Mouse (Mus musculus) liver, adult 2 months (tissue): ENCODE results near the gene Ptpn23. TPM values are rescaled to one million over a fixed set of nuclear protein-coding genes. Genes with fewer than 3 reads are reported as not detected.

ENCODE experiments used
- DNase-seq: peaks from one replicate; pipeline ENCODE4 v3.0.0-alpha.2; 2011; ENCODE audit warnings: low read depth, low spot score; ENCODE audit errors: extremely low read depth
- H3K27ac ChIP-seq: fragments of 200-500 bp; replicated peaks from 2 replicates; pipeline ENCODE4 v1.5.1; 2012; ENCODE audit warnings: low read depth, mild to moderate bottlenecking, control low read depth, inconsistent platforms, low read length; ENCODE audit not compliant: insufficient read depth
- H3K27me3 ChIP-seq: fragments of 200-500 bp; 2 replicates; pipeline ENCODE4 v1.6.1; 2012; ENCODE audit warnings: mild to moderate bottlenecking, moderate library complexity, low read length, inconsistent platforms; ENCODE audit not compliant: control insufficient read depth, insufficient read depth
- H3K36me3 ChIP-seq: fragments of 200-500 bp; 2 replicates; pipeline ENCODE4 v1.6.1; 2012; ENCODE audit warnings: low read length, inconsistent platforms; ENCODE audit not compliant: control insufficient read depth, insufficient read depth
- H3K4me1 ChIP-seq: fragments of 200-500 bp; 2 replicates; pipeline ENCODE4 v1.6.1; 2011; ENCODE audit warnings: low read length; ENCODE audit not compliant: control insufficient read depth, insufficient read depth
- H3K4me3 ChIP-seq: fragments of 200-500 bp; 2 replicates; pipeline ENCODE4 v1.5.1; 2011; ENCODE audit warnings: low read depth, mild to moderate bottlenecking, control low read depth, low read length, moderate library complexity; ENCODE audit not compliant: insufficient read depth
- H3K79me2 ChIP-seq: fragments of 200-500 bp; 2 replicates; pipeline ENCODE4 v1.6.1; 2012; ENCODE audit warnings: inconsistent platforms, mild to moderate bottlenecking, low read length, moderate library complexity; ENCODE audit not compliant: control insufficient read depth, insufficient read depth
- H3K9ac ChIP-seq: fragments of 200-500 bp; 2 replicates; pipeline ENCODE4 v1.6.1; 2012; ENCODE audit warnings: low read depth, mild to moderate bottlenecking, control low read depth, inconsistent platforms, low read length
- CTCF ChIP-seq: fragments of 200-500 bp; IDR thresholded peaks from 2 replicates; pipeline ENCODE4 v1.5.1; 2011; ENCODE audit warnings: low read depth, low read length, control low read depth
- POLR2A ChIP-seq: fragments of 200-500 bp; IDR thresholded peaks from 2 replicates; pipeline ENCODE4 v1.6.1; 2011; ENCODE audit warnings: low read length, control low read depth; ENCODE audit not compliant: insufficient read depth; ENCODE audit errors: extremely low read depth
- WGBS: fragments of 180-500 bp; shearing (Covaris S2); methylation state at CpG from one replicate; pipeline ENCODE4 v1.1.7; 2018; 5-methylcytosine and 5-hydroxymethylcytosine counted together
- polyA plus RNA-seq: library from polyadenylated mRNA; depleted of rRNA; stranded (reverse); fragments of >200 nt; gene quantifications from 2 replicates; pipeline ENCODE4 v1.2.3, GENCODE M21; 2012; rRNA removed
- total RNA-seq: library from RNA; depleted of rRNA; stranded (reverse); fragments of >200 nt; gene quantifications from 2 replicates; pipeline ENCODE4 v1.2.3, GENCODE M21; 2014; rRNA removed

Gene Ptpn23
- total and polyA plus RNA-seq, 2 experiments: 4.5 to 10.7 TPM

GRCm38 (mm10) chr9:110350188-110350587 is 57.8 kb downstream of the Ptpn23 start:
- no peak overlapping the region for H3K4me3 ChIP-seq
- 71% methylated on average over 5 of the region's 5 CpGs for WGBS
- H3K36me3 ChIP-seq: peaks cover 7% of the 10 kb centered on the region
- TF ChIP-seq CTCF (no peak), POLR2A (no peak)
- H3K9ac ChIP-seq: no peak overlapping the region
- no peaks in the 10 kb centered on the region for H3K27me3 ChIP-seq
- H3K4me1 ChIP-seq: peaks cover 20% of the 10 kb centered on the region
- H3K79me2 ChIP-seq: peaks cover 39% of the 10 kb centered on the region
- peak overlapping the region; percentile 96 for H3K27ac ChIP-seq
- no peak for DNase-seq

- WGBS: 59% methylated on average over 4 of the region's 4 CpGs
- peaks cover 29% of the 10 kb centered on the region for H3K4me1 ChIP-seq
Observed at GRCm38 (mm10) chr9:110348899-110349298, 59.1 kb downstream of the Ptpn23 start.

GRCm38 (mm10) chr9:110345057-110345739 is 62.8 kb downstream of the Ptpn23 start:
- H3K27ac ChIP-seq: peak overlapping the region; percentile 83
- no peak overlapping the region for H3K9ac ChIP-seq
- H3K79me2 ChIP-seq: peaks cover 39% of the 10 kb centered on the region; the same call in 1 of the 2 replicates
- H3K4me3 ChIP-seq: no peak overlapping the region
- no peaks in the 10 kb centered on the region for H3K36me3 ChIP-seq
- DNase-seq: peak; percentile 64
- 31% methylated on average over 7 of the region's 7 CpGs for WGBS
- H3K27me3 ChIP-seq: no peaks in the 10 kb centered on the region
- H3K4me1 ChIP-seq: peaks cover 31% of the 10 kb centered on the region
- TF ChIP-seq POLR2A (no peak), CTCF (no peak)

More at GRCm38 (mm10) chr9:110348899-110349298, 59.1 kb downstream of the Ptpn23 start:
- no peak for DNase-seq
- Histone ChIP-seq H3K4me3 (no peak overlapping the region), H3K27ac (peak overlapping the region; percentile 96), H3K9ac (peak overlapping the region; percentile 4; the same call in 1 of the 2 replicates), H3K36me3 (peaks cover 4% of the 10 kb centered on the region), H3K27me3 (no peaks in the 10 kb centered on the region), H3K79me2 (peaks cover 42% of the 10 kb centered on the region)
- TF ChIP-seq CTCF (no peak), POLR2A (no peak)

GRCm38 (mm10) chr9:110343805-110344204 is 64.2 kb downstream of the Ptpn23 start:
- 19% methylated on average over 6 of the region's 6 CpGs for WGBS
- no peak overlapping the region for H3K4me3 ChIP-seq
- H3K79me2 ChIP-seq: peaks cover 39% of the 10 kb centered on the region; the same call in 1 of the 2 replicates
- peaks cover 28% of the 10 kb centered on the region for H3K4me1 ChIP-seq
- peak overlapping the region; percentile 91 for H3K27ac ChIP-seq
- H3K9ac ChIP-seq: peak overlapping the region; percentile 50
- peak; percentile 96 for DNase-seq
- H3K36me3 ChIP-seq: no peaks in the 10 kb centered on the region
- H3K27me3 ChIP-seq: no peaks in the 10 kb centered on the region
- TF ChIP-seq CTCF (no peak), POLR2A (no peak)

DNA sequence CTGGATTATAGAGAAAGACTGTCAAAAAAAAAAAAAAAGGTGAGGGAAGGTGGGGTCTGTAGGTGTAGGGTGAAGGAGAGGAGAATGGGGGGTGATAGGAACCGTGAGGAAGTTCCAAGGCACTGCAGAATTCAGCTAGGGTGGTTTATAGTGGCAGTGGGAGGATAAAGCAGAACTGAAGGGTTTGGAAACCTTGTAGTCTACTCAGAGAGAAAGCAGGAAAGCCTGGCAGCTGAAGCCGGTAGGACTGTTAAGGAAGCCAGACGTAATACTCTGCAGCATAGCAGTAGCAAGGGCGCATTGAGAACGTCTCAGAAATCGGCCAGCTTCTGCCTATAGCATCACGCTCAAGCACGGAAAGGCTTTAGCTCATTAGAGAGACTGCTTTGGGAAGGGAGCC is 66.0 kb downstream of the Ptpn23 start:
- H3K36me3 ChIP-seq: no peaks in the 10 kb centered on the region
- WGBS: 85% methylated on average over 8 of the region's 8 CpGs
- no peaks in the 10 kb centered on the region for H3K27me3 ChIP-seq
- no peak for TF ChIP-seq CTCF
- TF ChIP-seq POLR2A: no peak
- H3K9ac ChIP-seq: no peak overlapping the region
- H3K4me3 ChIP-seq: no peak overlapping the region
- DNase-seq: no peak
- H3K79me2 ChIP-seq: peaks cover 37% of the 10 kb centered on the region; the same call in 1 of the 2 replicates
- peaks cover 30% of the 10 kb centered on the region for H3K4me1 ChIP-seq
- H3K27ac ChIP-seq: peak overlapping the region; percentile 44; the same call in 1 of the 2 replicates

GRCm38 (mm10) chr9:110340037-110340750 is 67.8 kb downstream of the Ptpn23 start:
- Histone ChIP-seq H3K36me3 (no peaks in the 10 kb centered on the region), H3K27ac (0 out of 2 replicates have a peak overlapping the region, but pooled peaks have one; percentile 5), H3K79me2 (peaks cover 32% of the 10 kb centered on the region; the same call in 1 of the 2 replicates), H3K27me3 (no peaks in the 10 kb centered on the region), H3K4me3 (no peak overlapping the region), H3K9ac (no peak overlapping the region), H3K4me1 (peaks cover 28% of the 10 kb centered on the region)
- DNase-seq: peak; percentile 71
- TF ChIP-seq POLR2A (no peak), CTCF (no peak)
- WGBS: 33% methylated on average over 5 of the region's 5 CpGs

Other genes with a start within 250 kb of the Ptpn23 start
- gene Cspg5, start 164.4 kb downstream of the Ptpn23 start, total RNA-seq: 0.09 and 0.13 TPM in 2 replicates
- 0.16 and 0.30 TPM in 2 replicates for gene Cspg5, start 164.4 kb downstream of the Ptpn23 start, polyA plus RNA-seq
- 5.0 and 5.9 TPM in 2 replicates for gene Elp6, start 103.0 kb downstream of the Ptpn23 start, total RNA-seq
- gene Elp6, start 103.0 kb downstream of the Ptpn23 start, polyA plus RNA-seq: 6.6 and 7.3 TPM in 2 replicates
- gene Scap, start 74.9 kb downstream of the Ptpn23 start, total RNA-seq: 51.8 and 84.8 TPM in 2 replicates
- 68.7 and 72.9 TPM in 2 replicates for gene Scap, start 74.9 kb downstream of the Ptpn23 start, polyA plus RNA-seq
- gene Ngp, start 11.5 kb upstream of the Ptpn23 start, total RNA-seq: not detected in 2 replicates
- 0.21 and 0.37 TPM in 2 replicates for gene Ngp, start 11.5 kb upstream of the Ptpn23 start, polyA plus RNA-seq
- 2.0 and 2.3 TPM in 2 replicates for gene Klhl18, start 68.5 kb upstream of the Ptpn23 start, total RNA-seq
- 5.9 and 6.9 TPM in 2 replicates for gene Klhl18, start 68.5 kb upstream of the Ptpn23 start, polyA plus RNA-seq
- gene Kif9, start 68.7 kb upstream of the Ptpn23 start, total RNA-seq: 0.40 and 0.55 TPM in 2 replicates
- 0.18 and 0.35 TPM in 2 replicates for gene Kif9, start 68.7 kb upstream of the Ptpn23 start, polyA plus RNA-seq
- 31.7 and 36.5 TPM in 2 replicates for gene Setd2, start 124.4 kb upstream of the Ptpn23 start, total RNA-seq
- 15.7 and 20.1 TPM in 2 replicates for gene Setd2, start 124.4 kb upstream of the Ptpn23 start, polyA plus RNA-seq
- 0.65 and 1.6 TPM in 2 replicates for gene Nradd, start 216.2 kb upstream of the Ptpn23 start, total RNA-seq
- gene Nradd, start 216.2 kb upstream of the Ptpn23 start, polyA plus RNA-seq: 0.92 and 1.4 TPM in 2 replicates
- 2.1 and 4.6 TPM in 2 replicates for gene Nbeal2, start 245.9 kb upstream of the Ptpn23 start, total RNA-seq
- gene Nbeal2, start 245.9 kb upstream of the Ptpn23 start, polyA plus RNA-seq: 11.6 and 12.7 TPM in 2 replicates
- 28.7 and 29.9 TPM in 2 replicates for gene Ccdc12, start 248.3 kb upstream of the Ptpn23 start, total RNA-seq
- gene Ccdc12, start 248.3 kb upstream of the Ptpn23 start, polyA plus RNA-seq: 48.7 and 51.4 TPM in 2 replicates